Mouse (Mus musculus) forebrain, postnatal 0 days (tissue): Measurements from ENCODE around the gene H1foo. TPM values are rescaled to one million over a fixed set of nuclear protein-coding genes. Genes with fewer than 3 reads are reported as not detected.

ENCODE experiments used
- ATAC-seq: fragments of 200-750 bp; cut with Nextera tagmentation; 2 replicates; pipeline ENCODE4 v1.8.0; 2017; ENCODE audit warnings: mild to moderate bottlenecking, moderate library complexity
- DNase-seq: peaks from one replicate; pipeline ENCODE4 v3.0.0-alpha.2; 2015
- H3K27ac ChIP-seq: fragments of 300-500 bp; sonication (generic); 2 replicates; pipeline ENCODE4 v1.5.1; 2014; ENCODE audit warnings: low read depth, mild to moderate bottlenecking, antibody characterized with exemption, low read length, moderate library complexity, mixed read lengths
- H3K27me3 ChIP-seq: fragments of 300-500 bp; sonication (generic); 2 replicates; pipeline ENCODE4 v1.6.1; 2014; ENCODE audit warnings: mild to moderate bottlenecking, low read length, mixed read lengths; ENCODE audit not compliant: insufficient read depth
- H3K36me3 ChIP-seq: fragments of 300-500 bp; sonication (generic); 2 replicates; pipeline ENCODE4 v1.6.1; 2014; ENCODE audit warnings: mild to moderate bottlenecking, moderate library complexity; ENCODE audit not compliant: insufficient read depth
- H3K4me1 ChIP-seq: fragments of 300-500 bp; sonication (generic); 2 replicates; pipeline ENCODE4 v1.6.1; 2014; ENCODE audit warnings: antibody characterized with exemption; ENCODE audit not compliant: insufficient read depth
- H3K4me2 ChIP-seq: fragments of 300-500 bp; sonication (generic); 2 replicates; pipeline ENCODE4 v1.6.1; 2014; ENCODE audit warnings: low read depth, mild to moderate bottlenecking, moderate library complexity
- H3K4me3 ChIP-seq: fragments of 300-500 bp; sonication (generic); 2 replicates; pipeline ENCODE4 v1.5.1; 2014; ENCODE audit warnings: low read depth, low read length, mixed read lengths
- H3K9ac ChIP-seq: fragments of 300-500 bp; sonication (generic); 2 replicates; pipeline ENCODE4 v1.6.1; 2014; ENCODE audit warnings: mild to moderate bottlenecking
- H3K9me3 ChIP-seq: fragments of 300-500 bp; sonication (generic); 2 replicates; pipeline ENCODE4 v1.6.1; 2016; ENCODE audit warnings: low read length
- CTCF ChIP-seq: sonication (generic); IDR thresholded peaks from 2 replicates; pipeline ENCODE4 v1.5.1; 2016; ENCODE audit warnings: antibody characterized with exemption, control low read depth, low read depth
- WGBS: fragments of 180-500 bp; shearing (Covaris S2); extraction: QIAGEN DNeasy Blood & Tissue Kit; methylation state at CpG from one replicate; pipeline ENCODE4 v1.1.7; 2014; 5-methylcytosine and 5-hydroxymethylcytosine counted together
- polyA plus RNA-seq: library from polyadenylated mRNA; unstranded; fragments of >200 nt; fragmentation: Nextera tagmentation; extraction: Ambion mirVana; gene quantifications from 2 replicates; pipeline ENCODE4 v1.2.1, GENCODE M21; 2015
- total RNA-seq: library from RNA; depleted of rRNA; stranded (reverse); fragments of >200 nt; gene quantifications from 2 replicates; pipeline ENCODE4 v1.2.3, GENCODE M21; 2014

H1foo gene
- total and polyA plus RNA-seq, 2 experiments from 2014 or later, result not detected

GRCm38 (mm10) chr6:115973881-115974662 lies 29.3 kb downstream of the H1foo start:
- WGBS, result 55% methylated on average over 16 of the region's 16 CpGs
- ATAC-seq (peak; percentile 68), DNase-seq (no peak)
- Histone ChIP-seq H3K9ac (no peak overlapping the region), H3K4me1 (0 out of 2 replicates have a peak, but pooled peaks cover 2% of the 10 kb centered on the region), H3K27ac (0 out of 2 replicates have a peak overlapping the region, but pooled peaks have one; percentile 9), H3K36me3 (peaks cover 4% of the 10 kb centered on the region; the same call in 1 of the 2 replicates), H3K9me3 (no peaks in the 10 kb centered on the region), H3K27me3 (no peaks in the 10 kb centered on the region), H3K4me2 (no peak overlapping the region), H3K4me3 (no peak overlapping the region)
- no peak for TF ChIP-seq CTCF

GRCm38 (mm10) chr6:115975606-115976005 lies 30.9 kb downstream of the H1foo start:
- Histone ChIP-seq H3K27me3 (no peaks in the 10 kb centered on the region), H3K4me1 (0 out of 2 replicates have a peak, but pooled peaks cover 2% of the 10 kb centered on the region), H3K9me3 (no peaks in the 10 kb centered on the region), H3K27ac (no peak overlapping the region), H3K4me2 (no peak overlapping the region), H3K4me3 (no peak overlapping the region), H3K36me3 (no peaks in the 10 kb centered on the region), H3K9ac (no peak overlapping the region)
- no peak for TF ChIP-seq CTCF
- no peak for ATAC-seq
- 90% methylated on average over 8 of the region's 8 CpGs for WGBS
- no peak for DNase-seq

- H3K27ac ChIP-seq, result no peak overlapping the region
- no peak overlapping the region for H3K4me3 ChIP-seq
- H3K36me3 ChIP-seq, result no peaks in the 10 kb centered on the region
- no peak for TF ChIP-seq CTCF
- no peaks in the 10 kb centered on the region for H3K9me3 ChIP-seq
- H3K4me2 ChIP-seq, result no peak overlapping the region
- ATAC-seq, result no peak
- H3K27me3 ChIP-seq, result no peaks in the 10 kb centered on the region
- no peak overlapping the region for H3K9ac ChIP-seq
- H3K4me1 ChIP-seq, result no peaks in the 10 kb centered on the region
- 89% methylated on average over 15 of the region's 15 CpGs for WGBS
- DNase-seq, result no peak
These were observed 33.1 kb downstream of the H1foo start for GRCm38 (mm10) chr6:115977810-115978209.

GRCm38 (mm10) chr6:115978596-115978995 lies 33.9 kb downstream of the H1foo start:
- Histone ChIP-seq H3K9ac (no peak overlapping the region), H3K4me1 (no peaks in the 10 kb centered on the region), H3K27me3 (no peaks in the 10 kb centered on the region), H3K27ac (no peak overlapping the region), H3K36me3 (no peaks in the 10 kb centered on the region), H3K9me3 (no peaks in the 10 kb centered on the region), H3K4me3 (no peak overlapping the region), H3K4me2 (no peak overlapping the region)
- peak; percentile 50 for TF ChIP-seq CTCF
- DNase-seq, result no peak
- WGBS, result 69% methylated on average over 8 of the region's 8 CpGs
- no peak for ATAC-seq

- H3K27ac ChIP-seq, result no peak overlapping the region
- no peaks in the 10 kb centered on the region for H3K36me3 ChIP-seq
- H3K4me1 ChIP-seq, result peaks cover 3% of the 10 kb centered on the region; the same call in 1 of the 2 replicates
- 60% methylated on average over 7 of the region's 7 CpGs for WGBS
- no peak overlapping the region for H3K4me3 ChIP-seq
- H3K4me2 ChIP-seq, result no peak overlapping the region; the same call in 1 of the 2 replicates
- DNase-seq, result no peak
- no peaks in the 10 kb centered on the region for H3K9me3 ChIP-seq
- H3K9ac ChIP-seq, result no peak overlapping the region
- no peaks in the 10 kb centered on the region for H3K27me3 ChIP-seq
- no peak for ATAC-seq
- no peak for TF ChIP-seq CTCF
These were observed 38.2 kb downstream of the H1foo start for GRCm38 (mm10) chr6:115982889-115983288.

- no peak overlapping the region for H3K4me3 ChIP-seq
- ATAC-seq (no peak), DNase-seq (no peak)
- H3K4me2 ChIP-seq, result no peak overlapping the region; the same call in 1 of the 2 replicates
- no peaks in the 10 kb centered on the region for H3K27me3 ChIP-seq
- H3K36me3 ChIP-seq, result no peaks in the 10 kb centered on the region
- H3K27ac ChIP-seq, result 0 out of 2 replicates have a peak overlapping the region, but pooled peaks have one; percentile 21
- 64% methylated on average over 12 of the region's 12 CpGs for WGBS
- no peak overlapping the region for H3K9ac ChIP-seq
- H3K4me1 ChIP-seq, result peaks cover 3% of the 10 kb centered on the region; the same call in 1 of the 2 replicates
- TF ChIP-seq CTCF, result no peak
- H3K9me3 ChIP-seq, result no peaks in the 10 kb centered on the region
These were observed 38.7 kb downstream of the H1foo start for GRCm38 (mm10) chr6:115983306-115984038.

GRCm38 (mm10) chr6:115984580-115984979 lies 39.8 kb downstream of the H1foo start:
- no peaks in the 10 kb centered on the region for H3K9me3 ChIP-seq
- H3K4me3 ChIP-seq, result no peak overlapping the region
- no peaks in the 10 kb centered on the region for H3K36me3 ChIP-seq
- no peak for TF ChIP-seq CTCF
- H3K4me1 ChIP-seq, result peaks cover 3% of the 10 kb centered on the region; the same call in 1 of the 2 replicates
- DNase-seq (no peak), ATAC-seq (no peak)
- no peak overlapping the region for H3K27ac ChIP-seq
- H3K27me3 ChIP-seq, result no peaks in the 10 kb centered on the region
- no peak overlapping the region for H3K9ac ChIP-seq
- H3K4me2 ChIP-seq, result no peak overlapping the region
- 55% methylated on average over 7 of the region's 7 CpGs for WGBS
